Mouse (Mus musculus) kidney, postnatal 10 days (tissue): ENCODE measurements around the gene Gata3.

ENCODE experiments used
- DNase-seq: peaks from one replicate; pipeline ENCODE4 v3.0.0; 2021; ENCODE audit warnings: mixed read lengths

The Gata3 gene

GRCm38 (mm10) chr2:9871141-9871716 lies 18.6 kb downstream of the Gata3 start:
- no peak for DNase-seq

GRCm38 (mm10) chr2:9867092-9867825 lies 22.6 kb downstream of the Gata3 start:
- no peak for DNase-seq

- DNase-seq: no peak
Observed at GRCm38 (mm10) chr2:9860698-9861097, 29.1 kb downstream of the Gata3 start.

- no peak for DNase-seq
Observed at GRCm38 (mm10) chr2:9855861-9856260, 34.0 kb downstream of the Gata3 start.

GRCm38 (mm10) chr2:9852851-9853576 lies 36.8 kb downstream of the Gata3 start:
- no peak for DNase-seq

- no peak for DNase-seq
Observed at GRCm38 (mm10) chr2:9835195-9835594, 54.6 kb downstream of the Gata3 start.

GRCm38 (mm10) chr2:9833712-9834111 lies 56.1 kb downstream of the Gata3 start:
- no peak for DNase-seq

- DNase-seq: no peak
Observed at GRCm38 (mm10) chr2:9827624-9828023, 62.2 kb downstream of the Gata3 start.

GRCm38 (mm10) chr2:9820611-9821010 lies 69.2 kb downstream of the Gata3 start:
- peak; percentile 14 for DNase-seq

GRCm38 (mm10) chr2:9818177-9818785 lies 71.6 kb downstream of the Gata3 start:
- DNase-seq: peak; percentile 11
